Mouse (Mus musculus) Patski (cell line): Measurements from ENCODE around the gene Gm7137. TPM values are rescaled to one million over a fixed set of nuclear protein-coding genes. Genes with fewer than 3 reads are reported as not detected.
"Not testable (repeated sequence)": the region's sequence is repeated elsewhere in the genome, so short reads cannot be mapped to it uniquely, and the experiment has no call there.

Experiments used
- ATAC-seq: fragments of 100-300 bp; one replicate; pipeline ENCODE4 v1.8.0; 2021
- CTCF ChIA-PET: fragments of 350-600 bp; sonication (Branson Sonifier 250); formaldehyde crosslinking; loops from one replicate; lab custom pipeline; 2022; ENCODE audit warnings: inconsistent platforms; lab: Charles Lee
- POLR2A ChIA-PET: fragments of 350-600 bp; sonication (Branson Sonifier 250); formaldehyde crosslinking; loops from one replicate; lab custom pipeline; 2022; ENCODE audit warnings: antibody characterized with exemption, inconsistent platforms; lab: Charles Lee
- DNase-seq: peaks from one replicate; pipeline ENCODE4 v3.0.0-alpha.2; 2011; ENCODE audit warnings: low read depth, low spot score
- H3K27me3 ChIP-seq: fragments of 371-371 bp; one replicate; pipeline ENCODE4 v1.5.1; 2021
- CTCF ChIP-seq: fragments of 100-300 bp; IDR thresholded peaks from one replicate; pipeline ENCODE4 v1.5.1; 2021
- in situ Hi-C: fragments of 300-500 bp; cut with MboI; formaldehyde crosslinking; loops from 3 replicates; pipeline ENCODE4 v1.11.1; 2018; ENCODE audit warnings: low pct_unique_long_range_greater_than_20kb, mixed read lengths
- polyA plus RNA-seq: library from polyadenylated mRNA; unstranded; gene quantifications from one replicate; pipeline ENCODE4 v1.2.3, GENCODE M21; 2021

The Gm7137 gene
- not detected for polyA plus RNA-seq

DNA sequence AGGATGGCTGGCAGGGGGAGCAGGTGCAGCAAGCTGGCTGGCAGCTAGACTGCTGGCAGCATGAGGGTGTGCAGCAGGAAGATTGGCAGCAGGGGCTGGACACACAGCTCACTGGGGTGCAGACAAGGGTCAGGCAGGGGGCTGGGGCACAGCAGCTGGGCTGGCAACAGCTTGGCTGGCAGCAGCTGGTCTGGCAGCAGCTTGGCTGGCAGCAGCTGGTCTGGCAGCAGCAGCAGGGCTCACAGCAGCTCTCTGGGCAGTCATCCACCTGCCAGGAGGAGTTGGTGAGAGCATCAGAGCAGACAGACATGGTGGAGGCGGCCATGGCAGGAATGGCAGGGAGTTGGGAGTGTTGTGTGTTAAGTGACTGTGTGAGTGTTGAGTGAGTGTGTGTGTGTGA lies at the start of gene Gm7137:
Gene Gm7137 (minus strand): TSS at position 325 of the 400 bp plus-strand sequence.
- ATAC-seq, CTCF ChIA-PET, POLR2A ChIA-PET, DNase-seq, H3K27me3 ChIP-seq, in situ Hi-C loops: not testable (repeated sequence)

DNA sequence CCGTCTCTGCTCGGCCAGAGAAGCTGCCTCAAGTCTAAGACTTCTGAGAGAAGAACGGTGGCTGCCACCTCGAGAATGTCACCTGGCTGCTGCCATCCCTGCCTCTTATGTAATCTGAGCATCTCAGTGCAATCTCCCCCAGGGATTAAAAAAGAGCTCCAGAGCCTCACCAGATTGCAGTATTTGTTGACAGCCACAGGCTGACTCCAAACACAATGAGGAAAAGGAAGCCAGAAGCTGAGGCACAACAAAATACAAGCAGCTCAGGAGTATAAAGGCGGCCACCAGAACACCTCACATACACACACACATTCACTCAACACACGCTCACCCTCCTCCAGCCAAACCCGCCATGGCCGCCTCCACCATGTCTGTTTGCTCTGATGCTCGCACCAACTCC lies 47.6 kb upstream of the Gm7137 start, which contains the start of gene Krtap10-10:
Gene Krtap10-10 (plus strand): TSS at position 301 of the 400 bp plus-strand sequence.
- peaks cover 17% of the 10 kb centered on the region for H3K27me3 ChIP-seq
- no peak for ATAC-seq
- ChIA-PET CTCF (interaction anchor here (0.9 kb wide), 1 partner anchor 15 kb away, joined by 4 read pairs; no protein-coding TSS in a partner anchor), POLR2A (no interaction called here)
- no peak for DNase-seq
- no peak for TF ChIP-seq CTCF
- in situ Hi-C loops: no loop called here

DNA sequence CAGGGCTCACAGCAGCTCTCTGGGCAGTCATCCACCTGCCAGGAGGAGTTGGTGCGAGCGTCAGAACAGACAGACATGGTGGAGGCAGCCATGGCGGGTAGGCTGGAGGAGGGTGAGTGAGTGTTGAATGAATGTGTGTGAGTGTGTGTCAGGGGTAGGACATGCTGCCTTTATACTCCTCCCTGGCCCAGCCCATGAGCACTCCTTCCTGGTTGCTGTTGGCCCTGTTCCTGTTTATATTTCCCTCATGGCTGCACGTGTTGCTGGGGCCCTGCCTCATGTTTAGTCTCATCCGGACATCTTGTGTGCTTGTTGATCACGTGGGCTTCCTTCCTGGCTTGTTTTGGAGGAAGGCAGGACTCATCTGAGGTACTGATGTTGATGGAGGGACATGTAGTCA lies 39.0 kb upstream of the Gm7137 start, which contains the start of gene Krtap10-4:
Gene Krtap10-4 (minus strand): TSS at position 145 of the 400 bp plus-strand sequence.
- ChIA-PET CTCF (no interaction called here), POLR2A (no interaction called here)
- peaks cover 18% of the 10 kb centered on the region for H3K27me3 ChIP-seq
- DNase-seq (no peak), ATAC-seq (no peak)
- no peak for TF ChIP-seq CTCF
- in situ Hi-C loops: no loop called here

DNA sequence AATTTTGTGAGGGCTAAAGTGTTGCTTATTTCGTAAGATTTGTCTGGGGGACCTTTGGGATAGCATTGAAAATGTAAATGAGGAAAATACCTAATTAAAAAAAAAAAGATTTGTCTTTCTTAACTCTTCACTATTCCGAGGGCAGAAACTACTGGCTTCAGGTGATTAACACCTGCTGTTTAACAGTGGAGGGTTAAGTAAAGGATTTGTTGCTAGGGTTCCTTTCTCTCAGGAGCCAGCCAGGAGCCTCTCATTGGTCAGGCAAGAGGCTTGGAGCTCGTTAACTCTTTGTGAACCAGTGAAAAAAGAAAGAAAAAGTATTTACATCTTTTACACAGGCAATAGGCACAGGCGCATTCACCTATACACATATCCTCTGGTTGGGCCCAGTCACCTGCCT lies 31.2 kb upstream of the Gm7137 start:
- in situ Hi-C loops: no loop called here
- DNase-seq (no peak), ATAC-seq (no peak)
- peaks cover 28% of the 10 kb centered on the region for H3K27me3 ChIP-seq
- POLR2A ChIA-PET: no interaction called here
- CTCF ChIA-PET: no interaction called here
- no peak for TF ChIP-seq CTCF

DNA sequence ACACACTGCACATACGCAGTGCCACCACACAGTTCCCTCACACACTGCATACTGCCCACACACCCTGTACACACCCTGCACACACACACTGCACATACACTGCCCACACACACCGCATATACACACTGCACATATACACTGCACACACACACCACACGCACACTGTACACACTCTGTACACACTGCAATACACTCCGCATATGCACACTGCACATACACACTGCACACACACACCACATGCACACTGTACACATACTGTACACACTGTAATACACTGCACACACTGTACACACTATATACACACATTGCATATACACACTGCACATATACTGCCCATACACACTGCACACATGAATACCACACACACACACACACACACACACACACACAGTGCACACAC lies 30.5 kb upstream of the Gm7137 start:
- no peak for DNase-seq
- in situ Hi-C loops: no loop called here
- POLR2A ChIA-PET: no interaction called here
- CTCF ChIA-PET: no interaction called here
- H3K27me3 ChIP-seq: peaks cover 29% of the 10 kb centered on the region
- TF ChIP-seq CTCF: no peak
- no peak for ATAC-seq

DNA sequence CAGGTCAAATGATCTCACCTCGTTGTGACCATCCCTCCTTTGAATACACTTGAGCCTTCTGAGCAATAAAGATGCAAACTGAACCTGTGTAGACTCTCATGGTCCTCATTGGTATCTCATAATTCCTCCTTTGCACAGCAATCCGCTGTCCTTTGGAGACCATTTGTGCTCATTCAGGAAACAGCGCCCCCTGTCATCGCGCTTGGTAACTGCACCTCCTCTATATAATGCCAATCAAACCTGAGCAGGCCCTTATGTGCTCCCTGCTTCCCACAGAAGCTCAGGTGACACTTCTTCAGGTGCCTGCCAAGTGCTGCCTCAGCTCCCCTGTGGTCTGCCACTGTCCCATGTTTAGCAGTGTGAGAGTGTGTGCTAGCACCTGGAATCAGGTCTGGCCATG lies 27.5 kb upstream of the Gm7137 start:
- in situ Hi-C loops: no loop called here
- no peak for ATAC-seq
- H3K27me3 ChIP-seq: peaks cover 27% of the 10 kb centered on the region
- peak; percentile 68 for TF ChIP-seq CTCF
- DNase-seq: no peak
- POLR2A ChIA-PET: no interaction called here
- CTCF ChIA-PET: interaction anchor here (0.6 to 1.2 kb wide), 2 partner anchors 18 to 78 kb away, joined by 3 read pairs; no protein-coding TSS in a partner anchor

DNA sequence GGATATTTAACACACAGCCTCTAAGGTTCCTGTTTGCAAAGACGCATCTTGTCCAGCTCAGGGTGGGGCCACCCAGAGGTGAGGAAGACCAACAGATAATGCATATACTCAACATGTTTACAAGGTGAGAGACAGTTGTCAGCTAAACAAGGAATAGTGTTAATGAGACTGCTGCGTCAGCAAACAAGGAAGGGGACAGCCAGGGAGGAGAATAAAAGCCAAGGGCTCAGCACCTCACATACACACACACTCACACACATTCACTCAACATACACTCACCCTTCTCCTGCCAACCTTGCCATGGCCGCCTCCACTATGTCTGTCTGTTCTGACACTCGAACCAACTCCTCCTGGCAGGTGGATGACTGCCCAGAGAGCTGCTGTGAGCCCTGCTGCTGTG lies 26.4 kb upstream of the Gm7137 start, which contains the start of gene Gm2696:
Gene Gm2696 (plus strand): TSS at position 301 of the 400 bp plus-strand sequence.
- ATAC-seq (no peak), DNase-seq (no peak)
- peaks cover 17% of the 10 kb centered on the region for H3K27me3 ChIP-seq
- no peak for TF ChIP-seq CTCF
- in situ Hi-C loops: no loop called here
- ChIA-PET CTCF (interaction anchor here (0.9 kb wide), 1 partner anchor 187 kb away, joined by 3 read pairs; no protein-coding TSS in a partner anchor), POLR2A (no interaction called here)

DNA sequence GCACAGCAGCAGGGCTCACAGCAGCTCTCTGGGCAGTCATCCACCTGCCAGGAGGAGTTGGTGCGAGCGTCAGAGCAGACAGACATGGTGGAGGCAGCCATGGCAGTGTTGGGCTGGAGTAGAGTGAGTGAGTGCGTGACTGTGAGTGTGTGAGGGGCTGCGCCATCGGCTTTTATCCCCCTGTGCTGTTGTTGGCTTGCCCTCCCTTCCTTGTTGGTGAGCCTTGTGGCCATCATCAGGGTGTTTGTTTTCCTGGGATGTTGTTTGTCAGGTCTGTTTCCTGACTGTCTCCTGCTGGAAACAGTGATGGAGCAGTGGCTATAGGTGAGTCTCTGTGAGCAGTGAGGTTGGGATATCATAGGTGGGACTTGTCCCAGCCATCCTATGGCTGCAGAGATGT lies 23.7 kb upstream of the Gm7137 start, which contains the start of gene Gm9507:
Gene Gm9507 (minus strand): TSS at position 101 of the 400 bp plus-strand sequence.
- CTCF ChIA-PET: no interaction called here
- no peak for DNase-seq

DNA sequence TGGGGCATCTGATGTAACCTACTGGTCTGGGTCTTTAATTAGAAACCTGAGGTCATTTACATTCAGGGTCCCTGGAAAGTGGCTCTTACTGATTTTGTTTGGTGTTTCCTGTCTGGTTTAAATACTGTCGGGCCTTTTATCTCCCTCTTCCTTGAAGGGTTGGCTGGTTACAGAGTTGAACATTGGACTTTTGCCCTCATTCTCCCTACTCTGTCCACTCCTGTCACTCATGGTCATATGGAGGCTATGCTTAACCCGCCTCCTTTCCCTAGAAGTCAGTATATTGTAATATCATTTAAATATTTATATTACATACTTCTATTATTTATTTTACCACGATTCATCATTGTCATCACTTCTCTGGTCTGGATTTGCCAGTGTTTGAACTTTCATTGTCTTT lies 16.1 kb upstream of the Gm7137 start:
- H3K27me3 ChIP-seq: peaks cover 18% of the 10 kb centered on the region
- in situ Hi-C loops: no loop called here
- no peak for DNase-seq
- CTCF ChIA-PET: no interaction called here
- TF ChIP-seq CTCF: no peak
- ATAC-seq: no peak
- POLR2A ChIA-PET: no interaction called here

More for the DNA sequence above, 23.7 kb upstream of the Gm7137 start, which contains the start of gene Gm9507:
- in situ Hi-C loops: no loop called here
- POLR2A ChIA-PET: no interaction called here
- H3K27me3 ChIP-seq: peaks cover 17% of the 10 kb centered on the region
- no peak for ATAC-seq
- TF ChIP-seq CTCF: no peak

DNA sequence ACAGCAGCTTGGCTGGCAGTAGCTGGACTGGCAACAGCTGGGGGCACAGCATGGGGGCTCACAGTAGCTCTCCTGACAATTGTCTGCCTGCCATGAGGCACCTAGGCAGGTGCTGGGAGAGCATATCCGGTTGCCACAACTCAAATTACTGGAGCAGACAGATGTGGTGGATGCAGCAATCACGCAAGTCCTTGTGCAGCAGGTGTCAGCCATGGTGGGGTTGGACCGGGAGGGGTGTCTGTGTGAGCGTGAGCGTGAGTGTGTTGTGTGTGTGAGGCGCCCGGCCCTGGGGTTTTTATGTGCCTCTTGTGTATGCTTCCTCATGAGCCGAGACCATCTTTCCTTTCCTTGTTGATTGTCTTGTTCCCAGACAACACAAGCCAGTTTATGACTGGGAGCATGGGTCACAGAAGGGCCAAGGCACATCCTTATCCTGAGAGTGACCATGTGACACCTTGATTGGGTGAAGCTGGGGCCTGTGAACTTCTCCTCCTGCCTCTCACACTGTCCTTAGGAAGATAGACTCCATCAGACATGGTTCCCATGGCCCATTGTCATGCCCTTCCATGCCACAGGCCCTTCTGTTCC lies 11.0 kb upstream of the Gm7137 start, which contains the start of gene Gm19668:
Gene Gm19668 (minus strand): TSS at position 213 of the 588 bp plus-strand sequence.
- no peak for TF ChIP-seq CTCF
- ATAC-seq: no peak

DNA sequence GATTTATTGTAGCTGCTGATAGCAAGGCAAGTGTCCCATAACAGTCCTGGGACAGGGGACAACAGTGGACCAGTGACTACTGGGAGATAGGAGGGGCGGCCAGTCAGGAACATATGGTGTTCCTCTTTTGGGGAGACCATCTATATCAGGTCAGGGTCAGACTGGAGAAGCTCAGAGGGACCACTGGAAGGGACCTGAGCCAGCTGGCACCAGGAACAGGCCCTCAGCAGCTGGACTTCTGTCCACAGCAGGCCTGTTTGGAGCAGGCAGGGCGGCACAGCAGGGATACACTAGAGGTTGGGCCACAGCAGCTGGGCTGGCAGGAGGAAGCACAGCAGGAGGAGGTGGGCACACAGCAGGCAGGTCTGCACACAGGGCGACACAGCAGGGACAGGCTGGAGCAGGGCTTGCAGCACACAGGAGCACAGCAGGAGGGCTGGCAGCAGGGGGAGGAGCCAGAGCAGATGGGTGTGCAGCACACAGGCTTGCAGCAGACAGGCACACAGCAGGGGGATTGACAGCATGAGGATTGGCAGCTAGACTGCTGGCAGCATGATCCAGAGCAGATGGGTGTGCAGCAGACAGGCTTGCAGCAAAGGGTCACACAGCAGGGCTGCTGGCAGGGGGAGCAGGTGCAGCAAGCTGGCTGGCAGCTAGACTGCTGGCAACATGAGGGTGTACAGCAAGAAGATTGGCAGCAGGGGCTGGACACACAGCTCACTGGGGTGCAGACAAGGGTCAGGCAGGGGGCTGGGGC lies 10.3 kb upstream of the Gm7137 start:
- DNase-seq, ATAC-seq, CTCF ChIA-PET, in situ Hi-C loops, POLR2A ChIA-PET: not testable (repeated sequence)
- H3K27me3 ChIP-seq: peaks cover 25% of the 10 kb centered on the region

More for the DNA sequence above, 11.0 kb upstream of the Gm7137 start, which contains the start of gene Gm19668:
- in situ Hi-C loops: no loop called here
- ChIA-PET POLR2A (no interaction called here), CTCF (no interaction called here)
- no peak for DNase-seq
- peaks cover 25% of the 10 kb centered on the region for H3K27me3 ChIP-seq
